Mouse (Mus musculus) heart, embryonic 11.5 days (tissue): ENCODE data around the gene S1pr2. TPM values are rescaled to one million over a fixed set of nuclear protein-coding genes. Genes with fewer than 3 reads are reported as not detected.

Experiments
- ATAC-seq: fragments of 200-750 bp; cut with Nextera tagmentation; replicated peaks from 2 replicates; pipeline ENCODE4 v1.8.0; 2017; ENCODE audit warnings: moderate library complexity; ENCODE audit not compliant: insufficient number of reproducible peaks, low FRiP score, low TSS enrichment
- H3K27ac ChIP-seq: fragments of 300-500 bp; sonication (generic); 2 replicates; pipeline ENCODE4 v1.5.1; 2014; ENCODE audit warnings: mild to moderate bottlenecking, low read depth, low read length
- H3K27me3 ChIP-seq: fragments of 300-500 bp; sonication (generic); 2 replicates; pipeline ENCODE4 v1.6.1; 2014; ENCODE audit warnings: mild to moderate bottlenecking, low read length, mixed read lengths; ENCODE audit not compliant: control insufficient read depth, insufficient read depth
- H3K36me3 ChIP-seq: fragments of 300-500 bp; sonication (generic); 2 replicates; pipeline ENCODE4 v1.6.1; 2014; ENCODE audit warnings: mild to moderate bottlenecking, low read length, moderate library complexity, mixed read lengths; ENCODE audit not compliant: control insufficient read depth, insufficient read depth
- H3K4me1 ChIP-seq: fragments of 300-500 bp; sonication (generic); 2 replicates; pipeline ENCODE4 v1.6.1; 2014; ENCODE audit warnings: low read length; ENCODE audit not compliant: control insufficient read depth, insufficient read depth
- H3K4me2 ChIP-seq: fragments of 300-500 bp; sonication (generic); 2 replicates; pipeline ENCODE4 v1.6.1; 2014; ENCODE audit warnings: mild to moderate bottlenecking, moderate library complexity
- H3K4me3 ChIP-seq: fragments of 300-500 bp; sonication (generic); 2 replicates; pipeline ENCODE4 v1.5.1; 2014; ENCODE audit warnings: low read depth, low read length
- H3K9ac ChIP-seq: fragments of 300-500 bp; sonication (generic); 2 replicates; pipeline ENCODE4 v1.6.1; 2014; ENCODE audit warnings: mild to moderate bottlenecking, low read depth, low read length, moderate library complexity
- H3K9me3 ChIP-seq: fragments of 300-500 bp; sonication (generic); replicated peaks from 2 replicates; pipeline ENCODE4 v1.6.1; 2016; ENCODE audit warnings: low read length; ENCODE audit not compliant: control insufficient read depth
- WGBS: fragments of 180-500 bp; shearing (Covaris S2); extraction: QIAGEN DNeasy Blood & Tissue Kit; methylation state at CpG from one replicate; pipeline ENCODE4 v1.1.7; 2014; ENCODE audit not compliant: insufficient replicate concordance; 5-methylcytosine and 5-hydroxymethylcytosine counted together
- polyA plus RNA-seq: library from polyadenylated mRNA; unstranded; fragments of >200 nt; fragmentation: Nextera tagmentation; extraction: Ambion mirVana; gene quantifications from 2 replicates; pipeline ENCODE4 v1.2.1, GENCODE M21; 2014

Gene S1pr2
- polyA plus RNA-seq, 1 experiment from 2014 or later, result 26.5 TPM

DNA sequence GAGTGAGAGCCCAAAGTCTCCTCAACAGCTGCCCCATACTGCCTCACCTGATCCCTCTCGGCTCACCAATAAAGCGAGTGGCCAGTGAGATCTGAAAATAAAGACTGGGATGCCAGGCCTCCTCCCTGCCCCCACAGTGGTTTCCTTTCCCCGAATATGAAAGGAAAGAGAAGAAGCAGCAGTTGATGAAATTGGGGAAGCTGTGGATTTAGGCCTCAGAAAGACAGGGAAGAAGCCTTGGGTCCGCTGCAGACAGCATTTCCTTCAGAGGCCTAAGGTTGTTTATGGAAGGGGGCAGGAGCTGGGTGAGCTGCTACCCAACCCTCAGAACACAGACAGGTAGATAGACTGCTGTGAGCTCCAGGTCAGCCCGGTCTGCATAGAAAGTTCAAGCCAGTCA lies 9.8 kb downstream of the S1pr2 start:
- Histone ChIP-seq H3K9ac (0 out of 2 replicates have a peak overlapping the region, but pooled peaks have one; percentile 16), H3K4me2 (no peak overlapping the region), H3K27me3 (no peaks in the 10 kb centered on the region), H3K9me3 (no peaks in the 10 kb centered on the region), H3K4me3 (no peak overlapping the region), H3K4me1 (peaks cover 3% of the 10 kb centered on the region; the same call in 1 of the 2 replicates), H3K36me3 (peaks cover 21% of the 10 kb centered on the region), H3K27ac (no peak overlapping the region)
- 71% methylated on average over 5 of the region's 5 CpGs for WGBS
- no peak for ATAC-seq

DNA sequence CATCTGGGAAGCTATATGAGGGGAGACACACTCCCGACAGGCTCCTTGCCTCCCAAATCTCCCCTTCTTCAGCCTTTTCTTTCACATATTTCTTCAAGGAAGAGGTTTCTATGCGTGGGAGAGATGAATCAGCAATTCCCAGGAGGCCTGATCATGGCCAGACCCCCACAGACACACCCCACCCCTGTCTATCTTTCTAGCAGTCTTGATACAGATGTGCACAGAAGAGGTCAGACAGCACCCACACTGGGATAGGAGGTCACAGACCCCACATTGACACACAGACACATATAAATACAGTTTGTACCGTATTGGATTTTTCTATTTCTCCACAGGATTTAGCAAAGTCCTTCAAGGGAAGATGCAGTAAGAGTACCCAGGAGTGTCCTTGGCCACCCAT lies 10.6 kb downstream of the S1pr2 start:
- peaks cover 21% of the 10 kb centered on the region for H3K36me3 ChIP-seq
- no peaks in the 10 kb centered on the region for H3K27me3 ChIP-seq
- H3K4me2 ChIP-seq, result no peak overlapping the region
- WGBS, result 74% methylated on average over 3 of the region's 3 CpGs
- no peaks in the 10 kb centered on the region for H3K9me3 ChIP-seq
- no peak overlapping the region for H3K27ac ChIP-seq
- H3K4me3 ChIP-seq, result no peak overlapping the region
- H3K9ac ChIP-seq, result no peak overlapping the region
- no peaks in the 10 kb centered on the region for H3K4me1 ChIP-seq
- ATAC-seq, result no peak

DNA sequence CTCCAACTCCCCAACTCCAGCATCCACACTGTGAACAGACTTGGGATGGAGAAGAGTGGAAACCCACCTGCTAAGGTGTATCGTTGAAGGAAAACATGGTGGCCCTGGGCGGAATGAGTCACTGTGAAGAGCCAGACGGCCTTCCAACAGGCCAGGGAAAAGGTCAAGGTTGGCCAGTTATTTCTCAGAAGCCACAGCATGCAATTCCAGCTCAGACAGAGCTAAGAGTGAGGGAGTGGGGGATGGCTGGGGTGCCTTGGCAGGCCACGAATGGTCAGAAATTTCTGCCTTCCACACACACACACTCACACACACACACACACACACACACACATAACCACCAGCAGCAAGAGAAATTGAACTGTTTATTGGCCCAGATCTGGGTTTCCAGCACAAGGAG lies 11.0 kb downstream of the S1pr2 start:
- Histone ChIP-seq H3K9ac (no peak overlapping the region), H3K27me3 (no peaks in the 10 kb centered on the region), H3K4me2 (no peak overlapping the region), H3K4me1 (no peaks in the 10 kb centered on the region), H3K4me3 (no peak overlapping the region), H3K27ac (no peak overlapping the region), H3K36me3 (peaks cover 21% of the 10 kb centered on the region), H3K9me3 (no peaks in the 10 kb centered on the region)
- ATAC-seq, result no peak
- 82% methylated on average over 4 of the region's 4 CpGs for WGBS

DNA sequence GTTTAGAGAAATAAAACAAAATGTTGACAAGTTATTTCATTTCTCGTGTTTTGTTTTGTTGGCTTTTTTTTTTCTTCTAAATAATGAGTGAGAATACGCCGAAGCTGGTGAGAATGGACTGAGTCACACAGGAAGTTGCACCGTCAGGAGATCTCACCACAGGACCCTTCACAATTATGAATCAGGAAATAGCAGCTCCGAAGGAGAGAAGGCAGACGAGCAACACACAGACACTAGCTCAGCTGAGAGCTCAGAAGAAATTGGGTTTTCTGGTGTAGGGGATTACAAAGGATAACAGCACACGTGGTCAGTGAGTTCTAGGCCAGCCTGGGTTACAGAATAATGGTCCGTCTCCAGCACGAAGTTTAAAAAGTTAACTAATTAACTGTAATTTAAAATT lies 15.0 kb downstream of the S1pr2 start:
- ATAC-seq, result no peak
- H3K4me3 ChIP-seq, result no peak overlapping the region
- WGBS, result 61% methylated on average over 9 of the region's 9 CpGs

DNA sequence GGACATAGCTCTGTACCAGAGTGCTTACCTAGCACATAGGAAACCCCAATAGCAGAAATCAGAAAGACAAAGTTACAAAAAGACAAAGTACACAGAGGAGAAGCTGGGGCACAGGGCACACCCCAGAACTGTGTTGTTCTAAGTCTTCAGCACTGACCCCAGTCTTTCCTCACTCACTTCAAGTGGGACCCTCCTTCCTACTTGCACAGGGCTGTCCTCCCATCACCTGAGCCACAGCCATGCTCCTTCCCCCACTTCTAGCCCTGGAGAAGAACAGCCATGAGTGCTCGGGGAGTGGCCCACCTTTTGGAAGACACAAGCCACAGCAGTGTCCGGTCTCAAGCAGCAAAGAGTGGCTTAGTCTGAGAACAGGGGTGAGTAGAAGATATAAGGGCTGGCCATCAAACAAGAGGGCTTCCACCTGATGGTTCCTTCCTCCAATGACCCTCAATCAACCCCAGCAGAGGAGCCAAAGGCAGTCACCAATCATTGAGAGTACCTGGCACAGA lies 17.1 kb downstream of the S1pr2 start, which contains the start of gene Dnmt1:
Dnmt1 (minus strand) TSS at position 459 of the 509 bp plus-strand sequence.
- no peaks in the 10 kb centered on the region for H3K27me3 ChIP-seq
- no peak for ATAC-seq
- no peak within 1 kb of the TSS for H3K9ac ChIP-seq
- H3K27ac ChIP-seq, result no peak within 1 kb of the TSS
- H3K4me2 ChIP-seq, result no peak within 1 kb of the TSS
- WGBS, result 83% methylated on average over 2 of the region's 2 CpGs
- no peaks in the 10 kb centered on the region for H3K9me3 ChIP-seq
- no peaks in the 10 kb centered on the region for H3K4me1 ChIP-seq
- H3K36me3 ChIP-seq, result no peaks in the 10 kb centered on the region
- H3K4me3 ChIP-seq, result no peak within 1 kb of the TSS

More for the DNA sequence above, 15.0 kb downstream of the S1pr2 start:
- Histone ChIP-seq H3K27ac (no peak overlapping the region), H3K9me3 (no peaks in the 10 kb centered on the region), H3K36me3 (peaks cover 2% of the 10 kb centered on the region; the same call in 1 of the 2 replicates), H3K4me1 (no peaks in the 10 kb centered on the region), H3K4me2 (no peak overlapping the region), H3K27me3 (no peaks in the 10 kb centered on the region), H3K9ac (no peak overlapping the region)

DNA sequence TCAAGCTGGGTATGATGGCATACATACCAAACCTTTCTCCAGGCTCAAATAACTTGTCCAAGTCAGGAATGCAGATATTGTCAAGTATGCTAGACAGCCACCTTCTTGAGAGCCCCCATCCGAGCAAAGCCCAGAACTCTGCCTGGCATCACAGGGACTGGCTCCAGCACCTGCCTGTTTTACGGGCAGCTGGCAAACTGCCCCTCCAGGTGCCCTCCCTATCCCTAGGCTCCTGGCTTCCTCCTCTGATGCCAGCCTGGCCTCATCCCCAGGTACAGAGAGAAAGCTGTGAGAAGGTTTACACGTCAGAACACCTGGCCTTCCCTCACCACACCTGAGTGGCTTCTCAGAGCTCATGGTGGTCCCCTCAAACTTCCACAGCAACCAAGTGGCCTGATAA lies 19.6 kb downstream of the S1pr2 start:
- H3K9me3 ChIP-seq, result no peaks in the 10 kb centered on the region
- H3K27me3 ChIP-seq, result no peaks in the 10 kb centered on the region
- no peak overlapping the region for H3K4me3 ChIP-seq
- no peak for ATAC-seq
- H3K36me3 ChIP-seq, result no peaks in the 10 kb centered on the region
- H3K27ac ChIP-seq, result no peak overlapping the region
- no peak overlapping the region for H3K4me2 ChIP-seq
- H3K9ac ChIP-seq, result no peak overlapping the region
- H3K4me1 ChIP-seq, result no peaks in the 10 kb centered on the region
- WGBS, result 74% methylated on average over 3 of the region's 3 CpGs

DNA sequence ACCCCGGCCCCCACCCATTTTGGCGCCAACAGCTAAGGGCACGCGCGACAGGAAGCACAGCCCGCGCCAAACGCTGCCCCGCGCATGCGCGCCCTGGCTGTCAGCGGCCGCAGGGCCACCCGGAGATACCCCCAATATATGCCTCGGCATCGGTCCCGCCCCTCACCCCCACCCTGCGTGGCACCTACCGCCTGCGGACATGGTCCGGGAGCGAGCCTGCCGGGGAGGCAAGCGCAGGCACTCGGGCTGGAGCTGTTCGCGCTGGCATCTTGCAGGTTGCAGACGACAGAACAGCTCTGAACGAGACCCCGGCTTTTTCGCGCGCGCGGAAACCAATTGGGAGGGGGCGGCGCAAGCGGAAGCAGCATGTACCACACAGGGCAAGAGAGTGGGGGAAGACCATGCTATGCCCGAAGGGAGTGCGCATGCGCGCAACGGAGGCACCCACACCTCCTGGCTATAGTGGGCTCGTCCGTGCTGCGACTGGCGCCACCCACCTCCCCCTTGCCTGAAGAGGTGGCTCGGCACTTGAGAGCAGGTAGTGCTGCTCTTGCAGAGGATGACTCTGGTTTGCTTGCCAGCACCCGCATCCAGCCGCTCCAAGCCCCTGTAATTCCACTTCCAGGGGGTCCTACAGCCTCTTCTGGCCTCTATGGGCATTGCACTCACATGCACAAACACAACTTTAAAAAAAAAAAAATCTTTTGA lies 23.9 kb downstream of the S1pr2 start:
- peak; percentile 94 for ATAC-seq
- H3K36me3 ChIP-seq, result no peaks in the 10 kb centered on the region
- H3K4me3 ChIP-seq, result peak overlapping the region; percentile 78
- no peaks in the 10 kb centered on the region for H3K9me3 ChIP-seq
- peaks cover 5% of the 10 kb centered on the region; the same call in 1 of the 2 replicates for H3K4me1 ChIP-seq
- H3K27ac ChIP-seq, result peak overlapping the region; percentile 73
- 0% methylated on average over 51 of the region's 51 CpGs for WGBS
- H3K4me2 ChIP-seq, result peak overlapping the region; percentile 87
- no peaks in the 10 kb centered on the region for H3K27me3 ChIP-seq
- peak overlapping the region; percentile 80 for H3K9ac ChIP-seq

DNA sequence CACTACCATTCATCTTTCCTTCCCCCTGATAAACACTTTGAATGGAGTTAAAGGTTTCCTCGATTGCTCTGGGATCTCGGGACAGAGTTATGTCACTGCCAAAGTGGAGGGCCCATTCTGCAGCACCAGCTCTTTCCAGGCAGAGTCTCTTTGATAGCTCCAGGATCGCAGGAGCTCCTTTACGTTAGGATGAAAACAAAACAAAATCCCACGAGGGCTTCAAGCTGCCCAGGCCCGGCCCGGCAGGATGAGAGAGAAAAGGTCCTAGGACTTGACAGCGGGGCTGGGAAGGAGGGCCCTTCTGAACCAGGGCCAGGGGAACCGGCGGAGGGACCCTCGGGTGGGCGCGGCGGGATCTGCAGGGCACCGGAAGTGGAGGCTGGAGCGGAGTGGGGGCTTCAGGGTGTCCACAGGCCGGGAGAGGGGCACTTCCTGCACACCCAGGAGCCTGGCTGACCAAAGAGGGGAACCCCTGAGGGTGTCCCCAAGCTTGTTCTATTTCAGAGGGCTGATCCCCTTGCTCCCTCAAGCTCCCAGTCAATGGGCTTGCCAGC lies 24.5 kb downstream of the S1pr2 start:
- H3K4me1 ChIP-seq, result peaks cover 5% of the 10 kb centered on the region; the same call in 1 of the 2 replicates
- WGBS, result under 1% methylated on average over 14 of the region's 17 CpGs
- H3K27me3 ChIP-seq, result no peaks in the 10 kb centered on the region
- no peaks in the 10 kb centered on the region for H3K9me3 ChIP-seq
- no peak for ATAC-seq
- peak overlapping the region; percentile 73 for H3K27ac ChIP-seq
- H3K4me3 ChIP-seq, result peak overlapping the region; percentile 78
- H3K36me3 ChIP-seq, result no peaks in the 10 kb centered on the region
- H3K4me2 ChIP-seq, result peak overlapping the region; percentile 87
- H3K9ac ChIP-seq, result peak overlapping the region; percentile 80
